Mouse (Mus musculus) embryonic facial prominence, embryonic 11.5 days (tissue): ENCODE data around the gene Gosr1. TPM values are rescaled to one million over a fixed set of nuclear protein-coding genes. Genes with fewer than 3 reads are reported as not detected.

ENCODE experiments used
- ATAC-seq: fragments of 200-750 bp; cut with Nextera tagmentation; replicated peaks from 2 replicates; pipeline ENCODE4 v1.8.0; 2017; ENCODE audit warnings: low read depth; ENCODE audit not compliant: insufficient number of reproducible peaks, low FRiP score, low TSS enrichment
- DNase-seq: peaks from one replicate; pipeline ENCODE4 v3.0.0-alpha.2; 2015; ENCODE audit warnings: low spot score
- H3K27ac ChIP-seq: fragments of 300-500 bp; sonication (generic); replicated peaks from 2 replicates; pipeline ENCODE4 v1.5.1; 2014; ENCODE audit warnings: mild to moderate bottlenecking, low read depth, low read length, control low read depth
- H3K27me3 ChIP-seq: fragments of 300-500 bp; sonication (generic); 2 replicates; pipeline ENCODE4 v1.6.1; 2014; ENCODE audit warnings: mild to moderate bottlenecking, low read length, moderate library complexity, mixed read lengths; ENCODE audit not compliant: control insufficient read depth, insufficient read depth
- H3K36me3 ChIP-seq: fragments of 300-500 bp; sonication (generic); replicated peaks from 2 replicates; pipeline ENCODE4 v1.6.1; 2014; ENCODE audit warnings: low read depth, mild to moderate bottlenecking, low read length, moderate library complexity, mixed read lengths; ENCODE audit not compliant: control insufficient read depth, insufficient read depth
- H3K4me1 ChIP-seq: fragments of 300-500 bp; sonication (generic); 2 replicates; pipeline ENCODE4 v1.6.1; 2014; ENCODE audit warnings: low read length, mixed read lengths; ENCODE audit not compliant: control insufficient read depth, insufficient read depth
- H3K4me2 ChIP-seq: fragments of 300-500 bp; sonication (generic); 2 replicates; pipeline ENCODE4 v1.6.1; 2014; ENCODE audit warnings: low read depth, mild to moderate bottlenecking, control low read depth, low read length, moderate library complexity
- H3K4me3 ChIP-seq: fragments of 300-500 bp; sonication (generic); 2 replicates; pipeline ENCODE4 v1.5.1; 2014; ENCODE audit warnings: low read depth, low read length, control low read depth
- H3K9ac ChIP-seq: fragments of 300-500 bp; sonication (generic); replicated peaks from 2 replicates; pipeline ENCODE4 v1.6.1; 2014; ENCODE audit warnings: mild to moderate bottlenecking, control low read depth, low read length
- H3K9me3 ChIP-seq: fragments of 300-500 bp; sonication (generic); replicated peaks from 2 replicates; pipeline ENCODE4 v1.6.1; 2016; ENCODE audit warnings: mild to moderate bottlenecking, low read length, inconsistent platforms, mixed read lengths; ENCODE audit not compliant: control insufficient read depth
- WGBS: fragments of 180-500 bp; shearing (Covaris S2); extraction: QIAGEN DNeasy Blood & Tissue Kit; methylation state at CpG from one replicate; pipeline ENCODE4 v1.1.7; 2014; 5-methylcytosine and 5-hydroxymethylcytosine counted together
- polyA plus RNA-seq: library from polyadenylated mRNA; unstranded; fragments of >200 nt; fragmentation: Nextera tagmentation; extraction: Ambion mirVana; gene quantifications from 2 replicates; pipeline ENCODE4 v1.2.1, GENCODE M21; 2014

Gosr1 gene
- polyA plus RNA-seq, 1 experiment from 2014 or later = 29.7 TPM

DNA sequence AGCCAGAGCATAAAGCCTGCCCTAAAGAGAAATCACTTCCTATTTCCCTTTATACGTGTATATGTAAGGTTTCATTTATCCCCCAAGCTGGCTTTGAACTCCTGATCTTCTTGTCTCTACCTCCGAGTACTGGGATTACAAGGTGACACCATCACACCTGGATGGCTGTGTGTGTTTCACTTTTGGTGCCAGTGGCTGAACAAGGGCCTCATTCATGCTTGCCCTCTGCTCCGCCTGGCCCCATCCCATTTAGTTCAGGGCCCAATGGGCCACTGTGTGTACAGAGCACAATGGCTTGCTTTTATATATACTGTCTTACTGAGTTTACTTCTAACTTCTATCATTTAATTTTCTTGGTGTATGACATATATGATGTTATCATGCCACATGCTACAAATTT is 11.1 kb downstream of the Gosr1 start:
- no peak overlapping the region for H3K4me3 ChIP-seq
- no peak overlapping the region for H3K4me2 ChIP-seq
- peaks cover 12% of the 10 kb centered on the region for H3K36me3 ChIP-seq
- H3K4me1 ChIP-seq = no peaks in the 10 kb centered on the region
- 86% methylated on average over 3 of the region's 3 CpGs for WGBS
- DNase-seq (no peak), ATAC-seq (no peak)
- H3K9ac ChIP-seq = no peak overlapping the region
- H3K9me3 ChIP-seq = no peaks in the 10 kb centered on the region
- H3K27ac ChIP-seq = no peak overlapping the region
- no peaks in the 10 kb centered on the region for H3K27me3 ChIP-seq

DNA sequence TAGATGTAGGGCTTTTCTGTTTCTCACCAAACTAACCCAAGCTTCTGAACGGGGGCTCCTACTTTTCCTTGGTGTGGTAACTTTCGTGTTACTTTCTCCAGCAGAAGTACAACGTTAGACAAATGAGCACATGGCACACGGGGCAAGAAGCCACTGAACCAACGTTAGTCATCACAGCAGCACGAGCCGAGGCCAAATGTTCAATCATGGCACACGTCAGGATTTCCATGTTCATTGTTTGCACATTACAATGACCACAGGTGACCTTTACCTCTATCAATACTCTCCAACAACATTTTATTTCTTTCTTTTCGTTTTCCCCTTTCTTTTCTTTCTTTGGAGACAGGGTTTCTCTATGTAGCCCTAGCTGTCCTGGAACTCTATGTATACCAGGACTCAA is 14.6 kb downstream of the Gosr1 start:
- Histone ChIP-seq H3K4me3 (no peak overlapping the region), H3K27ac (no peak overlapping the region), H3K36me3 (peaks cover 9% of the 10 kb centered on the region), H3K9me3 (no peaks in the 10 kb centered on the region), H3K4me1 (no peaks in the 10 kb centered on the region), H3K9ac (no peak overlapping the region), H3K4me2 (no peak overlapping the region), H3K27me3 (no peaks in the 10 kb centered on the region)
- WGBS = 91% methylated on average over 9 of the region's 9 CpGs
- ATAC-seq (no peak), DNase-seq (no peak)

DNA sequence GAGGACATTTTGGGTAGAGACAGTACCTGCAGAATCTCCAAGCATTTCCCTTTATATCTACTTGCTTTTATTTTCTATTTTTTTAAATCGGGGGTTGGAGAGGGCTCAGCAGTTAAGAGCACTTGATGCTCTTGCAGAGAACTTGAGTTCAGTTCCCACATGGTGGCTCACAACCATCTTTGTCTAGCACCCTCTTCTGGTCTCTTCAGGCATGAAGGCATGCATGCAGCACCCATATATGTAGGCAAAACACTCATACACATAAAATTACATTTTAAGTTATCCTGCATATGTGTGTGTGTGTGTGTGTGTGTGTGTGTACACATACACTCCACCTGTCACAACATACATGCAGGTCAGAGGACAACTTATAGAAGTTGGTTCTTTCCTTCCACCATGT is 17.5 kb downstream of the Gosr1 start:
- DNase-seq = no peak
- no peak for ATAC-seq
- H3K27ac ChIP-seq = no peak overlapping the region
- no peaks in the 10 kb centered on the region for H3K27me3 ChIP-seq
- no peak overlapping the region for H3K9ac ChIP-seq
- 90% methylated on average over 1 of the region's 1 CpGs for WGBS
- no peak overlapping the region for H3K4me3 ChIP-seq
- no peaks in the 10 kb centered on the region for H3K4me1 ChIP-seq
- H3K4me2 ChIP-seq = no peak overlapping the region
- no peaks in the 10 kb centered on the region for H3K9me3 ChIP-seq
- no peaks in the 10 kb centered on the region; the same call in none of the 2 replicates for H3K36me3 ChIP-seq

GRCm38 (mm10) chr11:76744550-76744949 is 18.8 kb downstream of the Gosr1 start:
- H3K36me3 ChIP-seq = no peaks in the 10 kb centered on the region; the same call in none of the 2 replicates
- WGBS = 80% methylated on average over 7 of the region's 7 CpGs

DNA sequence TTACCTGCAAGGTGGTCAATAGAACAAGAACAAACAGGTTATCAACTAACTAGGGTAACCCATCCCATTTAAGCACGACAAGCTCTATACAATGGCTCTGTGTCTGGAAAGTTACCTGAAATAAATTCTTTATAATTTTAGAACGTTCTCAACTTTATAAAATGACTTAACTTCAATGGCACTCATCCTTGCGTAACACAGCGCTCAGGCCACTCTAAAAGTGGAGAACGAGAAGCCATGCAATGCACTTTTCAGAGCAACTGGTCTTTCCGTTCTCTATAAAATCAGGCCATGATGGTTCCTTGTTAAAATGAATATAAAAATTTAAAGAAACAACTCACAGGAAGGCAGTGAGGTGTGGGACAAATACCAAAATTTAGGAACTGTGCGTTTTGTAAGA is 20.9 kb downstream of the Gosr1 start:
- DNase-seq (no peak), ATAC-seq (no peak)
- Histone ChIP-seq H3K4me3 (no peak overlapping the region), H3K36me3 (no peaks in the 10 kb centered on the region; the same call in none of the 2 replicates), H3K9ac (no peak overlapping the region), H3K4me1 (no peaks in the 10 kb centered on the region), H3K9me3 (no peaks in the 10 kb centered on the region), H3K27me3 (no peaks in the 10 kb centered on the region), H3K27ac (no peak overlapping the region), H3K4me2 (no peak overlapping the region)
- 95% methylated on average over 7 of the region's 7 CpGs for WGBS

More at GRCm38 (mm10) chr11:76744550-76744949, 18.8 kb downstream of the Gosr1 start:
- Histone ChIP-seq H3K4me3 (no peak overlapping the region), H3K27ac (no peak overlapping the region), H3K4me2 (no peak overlapping the region), H3K9me3 (no peaks in the 10 kb centered on the region), H3K27me3 (no peaks in the 10 kb centered on the region), H3K9ac (no peak overlapping the region), H3K4me1 (no peaks in the 10 kb centered on the region)
- ATAC-seq (no peak), DNase-seq (no peak)

- no peaks in the 10 kb centered on the region for H3K27me3 ChIP-seq
- H3K27ac ChIP-seq = no peak overlapping the region
- H3K4me3 ChIP-seq = no peak overlapping the region
- WGBS = 75% methylated on average over 6 of the region's 6 CpGs
- no peaks in the 10 kb centered on the region for H3K9me3 ChIP-seq
- H3K4me1 ChIP-seq = no peaks in the 10 kb centered on the region
- ATAC-seq = no peak
- H3K4me2 ChIP-seq = no peak overlapping the region
- peak; percentile 60 for DNase-seq
- 0 out of 2 replicates have a peak, but pooled peaks cover 2% of the 10 kb centered on the region for H3K36me3 ChIP-seq
- no peak overlapping the region for H3K9ac ChIP-seq
Observed at GRCm38 (mm10) chr11:76739125-76739524, 24.3 kb downstream of the Gosr1 start.

- H3K27me3 ChIP-seq = no peaks in the 10 kb centered on the region
- ATAC-seq (no peak), DNase-seq (no peak)
- no peaks in the 10 kb centered on the region for H3K9me3 ChIP-seq
- H3K36me3 ChIP-seq = 0 out of 2 replicates have a peak, but pooled peaks cover 2% of the 10 kb centered on the region
- H3K4me1 ChIP-seq = no peaks in the 10 kb centered on the region
- H3K4me3 ChIP-seq = no peak overlapping the region
- no peak overlapping the region for H3K9ac ChIP-seq
- H3K27ac ChIP-seq = no peak overlapping the region
- WGBS = 84% methylated on average over 4 of the region's 4 CpGs
- H3K4me2 ChIP-seq = no peak overlapping the region
Observed at GRCm38 (mm10) chr11:76735753-76736324, 27.5 kb downstream of the Gosr1 start.

DNA sequence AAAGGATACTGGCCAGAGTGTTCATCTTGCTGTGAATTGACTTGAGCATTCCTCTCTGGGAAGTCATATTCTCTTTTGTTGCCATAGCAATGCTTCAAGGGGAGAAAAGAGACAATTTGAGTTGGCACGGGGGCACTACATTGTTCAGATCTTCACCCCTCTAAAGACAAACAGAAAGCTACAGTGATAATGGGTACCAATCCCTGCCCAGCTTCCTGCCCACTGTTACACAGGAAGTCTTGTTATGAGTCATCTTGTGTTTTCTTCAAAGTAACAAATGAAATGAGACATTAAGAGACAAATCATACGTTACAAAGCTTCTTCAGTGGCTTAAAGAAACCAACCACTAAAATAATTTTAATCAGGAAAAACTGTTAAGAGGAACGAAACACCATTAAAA is 28.8 kb downstream of the Gosr1 start:
- Histone ChIP-seq H3K4me2 (no peak overlapping the region), H3K27ac (no peak overlapping the region), H3K4me3 (no peak overlapping the region), H3K4me1 (no peaks in the 10 kb centered on the region), H3K9ac (no peak overlapping the region), H3K9me3 (no peaks in the 10 kb centered on the region), H3K27me3 (no peaks in the 10 kb centered on the region), H3K36me3 (peaks cover 2% of the 10 kb centered on the region; the same call in 1 of the 2 replicates)
- 80% methylated on average over 3 of the region's 3 CpGs for WGBS
- DNase-seq (no peak), ATAC-seq (no peak)
